Mouse (Mus musculus): ENCODE data around the gene Rps6kb2.
A peak's percentile ranks its signal among the peaks of the same experiment; 100 is the strongest.

The Rps6kb2 gene

DNA sequence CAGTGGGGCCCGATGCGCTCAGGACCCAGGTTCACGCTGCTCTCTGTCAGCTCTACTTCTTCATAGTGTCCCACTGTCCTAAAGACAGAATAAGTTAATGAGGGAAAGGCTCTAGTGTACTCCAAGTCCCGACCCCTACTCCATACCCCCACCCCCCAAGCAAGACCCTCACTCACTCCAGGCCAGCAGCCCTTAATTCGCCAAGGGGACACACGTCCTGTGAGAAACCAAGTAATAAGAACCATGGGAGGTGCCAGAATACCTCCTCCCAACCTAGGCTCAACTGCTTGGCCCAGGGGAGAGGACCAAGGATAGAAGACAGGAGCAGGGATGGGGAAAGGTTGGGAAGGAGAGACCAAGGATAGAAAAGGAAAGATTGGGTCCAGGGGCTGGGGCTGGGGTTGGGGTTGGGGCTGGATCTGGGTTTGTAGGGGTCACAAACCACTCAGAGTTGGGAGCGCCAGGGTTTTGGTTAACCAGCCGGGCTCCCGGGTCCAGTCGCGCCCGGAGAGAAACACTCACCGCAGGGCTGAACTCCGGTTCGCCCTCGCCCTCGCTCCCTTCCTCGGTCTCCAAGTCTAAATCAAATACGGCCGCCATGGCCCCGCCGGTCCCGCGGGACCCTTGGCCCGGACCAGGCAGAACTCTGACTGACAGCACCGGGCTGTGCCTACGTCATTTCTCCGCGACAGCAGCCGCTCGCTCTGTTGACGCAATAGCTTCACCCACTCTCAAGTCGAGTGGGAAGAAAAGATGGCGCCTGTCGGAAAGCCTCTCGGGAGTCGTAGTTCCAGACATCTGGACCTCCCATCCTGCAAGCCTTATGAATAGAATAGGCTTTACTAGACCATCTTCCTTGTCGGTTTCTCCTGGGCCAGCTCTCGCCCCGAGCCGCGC lies at the start of gene Rps6kb2:
TSS of gene Rps6kb2 (minus strand) at position 709 of the 897 bp plus-strand sequence.
- peak; percentile 98 for DNase-seq

GRCm38 (mm10) chr19:4211891-4212588 lies 48.9 kb upstream of the Rps6kb2 start:
- no peak for DNase-seq

GRCm38 (mm10) chr19:4208563-4208962 lies 45.4 kb upstream of the Rps6kb2 start:
- no peak for DNase-seq

- peak; percentile 83 for DNase-seq
Observed at GRCm38 (mm10) chr19:4206971-4207370, 43.8 kb upstream of the Rps6kb2 start.

GRCm38 (mm10) chr19:4204889-4205288 lies 41.7 kb upstream of the Rps6kb2 start:
- DNase-seq: no peak

DNA sequence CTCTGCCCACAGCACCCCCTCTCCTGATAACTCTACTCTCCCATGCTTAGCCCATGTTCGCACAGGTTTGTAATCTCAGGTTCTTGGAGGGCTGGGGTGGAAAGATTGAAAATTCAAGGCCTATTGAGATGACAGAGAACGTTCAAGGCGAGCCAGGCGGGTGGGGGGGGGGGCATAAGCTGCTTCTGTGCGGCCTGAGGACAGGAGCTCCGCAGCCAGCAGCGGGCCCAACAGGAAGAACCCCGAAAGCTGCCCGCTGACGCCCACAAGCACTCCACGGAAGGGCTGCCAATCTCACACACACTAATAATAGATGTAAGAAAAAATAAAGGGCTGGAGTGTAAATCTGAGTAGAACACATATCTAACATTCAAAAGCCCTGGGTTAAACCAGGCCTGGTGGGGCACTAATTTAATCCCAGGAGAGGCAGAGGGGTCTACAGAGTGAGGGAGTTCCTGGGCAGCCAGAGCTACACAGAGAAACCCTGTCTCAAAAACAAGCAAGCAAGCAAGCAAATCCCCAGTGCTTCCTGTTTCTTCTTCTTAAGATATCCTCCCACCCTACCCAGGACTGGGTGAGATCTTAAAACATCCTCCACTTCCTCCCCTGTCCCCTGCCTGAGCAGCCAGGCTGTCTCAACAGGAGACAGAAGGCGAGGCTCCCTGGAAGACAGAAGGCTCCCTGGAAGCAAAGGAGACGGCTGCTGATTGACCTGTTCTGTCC lies 40.6 kb upstream of the Rps6kb2 start:
- DNase-seq: no peak

GRCm38 (mm10) chr19:4203148-4203547 lies 40.0 kb upstream of the Rps6kb2 start:
- DNase-seq: no peak

GRCm38 (mm10) chr19:4202149-4202548 lies 39.0 kb upstream of the Rps6kb2 start:
- DNase-seq: no peak

DNA sequence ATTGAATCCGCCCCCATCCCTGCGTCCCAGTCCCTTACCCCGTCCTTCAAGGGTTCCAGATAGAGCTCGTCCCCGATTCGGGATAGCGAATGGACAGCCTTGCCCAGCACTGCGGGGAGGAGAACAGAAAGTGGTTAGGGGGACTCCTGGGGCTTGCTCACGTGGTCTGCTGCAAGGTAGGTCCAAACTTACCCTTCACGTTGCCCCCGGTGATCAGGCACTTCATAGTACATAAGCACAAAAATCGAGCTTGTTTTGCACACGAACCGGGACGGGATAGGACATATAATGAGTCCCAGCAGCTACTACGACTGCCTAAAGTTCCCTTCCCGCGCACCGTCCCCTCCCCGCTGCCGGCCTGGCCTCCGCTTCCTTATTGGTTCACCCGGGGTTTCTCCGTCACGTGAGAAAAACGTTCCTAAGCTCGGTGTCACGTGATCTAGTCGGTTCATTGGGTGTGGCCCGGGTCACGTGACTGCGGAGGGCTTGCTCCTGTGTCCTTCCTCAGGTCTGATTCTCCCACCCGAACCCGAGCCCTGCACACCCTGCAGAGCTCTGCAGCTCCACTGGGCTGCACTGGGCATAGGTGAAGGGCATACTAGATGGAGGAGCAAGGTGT lies 38.2 kb upstream of the Rps6kb2 start, which contains the start of gene Rad9a:
TSS of gene Rad9a (minus strand) at position 372 of the 619 bp plus-strand sequence.
- DNase-seq: peak; percentile 98

- no peak for DNase-seq
Observed at GRCm38 (mm10) chr19:4197180-4197579, 34.0 kb upstream of the Rps6kb2 start.

DNA sequence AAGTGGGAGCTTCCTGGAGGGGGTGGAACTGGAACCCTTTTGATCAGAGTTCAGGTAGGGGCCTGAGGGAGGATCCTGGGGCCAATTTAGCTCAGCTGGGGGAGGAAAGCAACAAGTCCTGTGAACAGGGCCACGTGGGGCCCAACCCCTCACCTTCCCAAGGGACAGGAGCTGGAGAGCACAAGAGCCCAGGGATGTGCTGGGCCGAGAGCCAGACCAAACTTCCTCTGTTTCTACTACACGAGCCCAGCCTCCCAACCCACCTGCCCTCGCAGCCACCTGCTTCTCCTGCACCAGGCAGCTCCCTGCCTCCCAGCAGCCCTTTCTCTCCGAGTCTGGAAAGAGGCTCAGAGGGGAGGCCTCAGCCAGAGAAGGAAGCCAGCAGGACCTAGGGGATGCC lies 33.4 kb upstream of the Rps6kb2 start:
- DNase-seq: no peak

GRCm38 (mm10) chr19:4196048-4196447 lies 32.9 kb upstream of the Rps6kb2 start:
- no peak for DNase-seq

DNA sequence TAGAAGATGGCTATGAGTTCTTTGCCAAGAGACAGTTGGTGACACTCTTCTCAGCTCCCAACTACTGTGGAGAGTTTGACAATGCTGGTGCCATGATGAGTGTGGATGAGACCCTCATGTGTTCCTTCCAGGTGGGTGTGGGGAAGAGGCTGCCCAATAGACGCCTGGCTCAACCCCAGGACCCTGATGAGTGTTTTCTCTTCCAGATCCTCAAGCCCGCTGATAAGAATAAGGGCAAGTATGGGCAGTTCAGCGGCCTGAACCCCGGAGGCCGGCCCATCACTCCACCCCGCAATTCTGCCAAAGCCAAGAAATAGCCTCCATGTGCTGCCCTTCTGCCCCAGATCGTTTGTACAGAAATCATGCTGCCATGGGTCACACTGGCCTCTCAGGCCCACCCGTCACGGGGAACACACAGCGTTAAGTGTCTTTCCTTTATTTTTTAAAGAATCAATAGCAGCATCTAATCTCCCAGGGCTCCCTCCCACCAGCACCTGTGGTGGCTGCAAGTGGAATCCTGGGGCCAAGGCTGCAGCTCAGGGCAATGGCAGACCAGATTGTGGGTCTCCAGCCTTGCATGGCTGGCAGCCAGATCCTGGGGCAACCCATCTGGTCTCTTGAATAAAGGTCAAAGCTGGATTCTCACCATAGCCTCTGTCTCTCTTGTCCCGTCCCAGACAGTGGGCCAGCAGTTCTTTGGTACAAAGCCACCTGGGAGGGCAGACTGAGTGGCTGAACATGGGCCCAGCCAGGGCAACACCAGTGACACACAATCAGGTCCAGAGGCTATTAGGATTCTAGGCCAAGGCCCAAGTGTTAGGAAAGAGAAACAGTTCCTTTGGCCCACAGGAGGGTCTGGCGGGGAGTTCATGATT lies 31.9 kb upstream of the Rps6kb2 start:
- DNase-seq: peak; percentile 20

- no peak for DNase-seq
Observed at GRCm38 (mm10) chr19:4194021-4194724, 31.0 kb upstream of the Rps6kb2 start.

GRCm38 (mm10) chr19:4193129-4193528 lies 30.0 kb upstream of the Rps6kb2 start:
- no peak for DNase-seq

DNA sequence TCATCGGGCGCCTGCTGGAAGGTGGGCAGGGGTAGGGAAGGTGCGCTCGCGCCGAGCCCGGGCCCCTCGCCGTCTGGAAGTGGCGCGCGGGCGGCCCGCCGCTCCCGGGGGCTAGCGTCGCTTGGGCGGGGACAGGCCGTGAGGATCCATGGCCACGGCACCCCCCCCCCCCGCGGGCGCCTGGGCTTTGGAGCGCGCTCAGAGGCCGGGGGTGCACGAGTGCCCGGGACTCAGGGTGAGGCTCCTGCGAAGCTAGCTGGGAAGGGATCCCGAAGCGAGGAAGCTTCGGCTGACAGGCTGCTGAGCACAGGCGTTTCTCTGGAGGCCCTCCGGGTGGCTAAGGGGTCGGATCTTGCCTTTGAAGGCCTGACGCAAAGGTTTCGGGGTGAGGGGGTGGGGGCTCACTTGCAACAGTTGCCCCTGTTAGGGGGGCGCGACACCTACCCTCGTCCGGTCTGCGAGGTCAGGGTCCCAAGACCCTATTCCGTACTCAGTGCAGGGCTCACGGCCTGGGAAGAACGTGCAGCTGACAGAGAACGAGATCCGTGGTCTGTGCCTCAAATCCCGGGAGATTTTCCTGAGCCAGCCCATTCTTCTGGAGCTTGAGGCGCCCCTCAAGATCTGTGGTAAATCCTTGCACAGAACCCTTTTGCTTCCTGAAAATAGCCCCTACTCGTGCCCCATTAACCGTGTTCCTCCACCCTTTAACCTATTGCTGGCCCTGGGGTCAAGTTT lies 29.3 kb upstream of the Rps6kb2 start:
- DNase-seq: no peak

GRCm38 (mm10) chr19:4191528-4192250 lies 28.5 kb upstream of the Rps6kb2 start, which contains the start of gene Ppp1ca:
Ppp1ca (plus strand) TSS chr19:4192065.
- peak; percentile 97 for DNase-seq

- DNase-seq: no peak
Observed at GRCm38 (mm10) chr19:4190831-4191334, 27.7 kb upstream of the Rps6kb2 start, which contains the start of gene Tbc1d10c. Tbc1d10c (minus strand) TSS chr19:4191284.

DNA sequence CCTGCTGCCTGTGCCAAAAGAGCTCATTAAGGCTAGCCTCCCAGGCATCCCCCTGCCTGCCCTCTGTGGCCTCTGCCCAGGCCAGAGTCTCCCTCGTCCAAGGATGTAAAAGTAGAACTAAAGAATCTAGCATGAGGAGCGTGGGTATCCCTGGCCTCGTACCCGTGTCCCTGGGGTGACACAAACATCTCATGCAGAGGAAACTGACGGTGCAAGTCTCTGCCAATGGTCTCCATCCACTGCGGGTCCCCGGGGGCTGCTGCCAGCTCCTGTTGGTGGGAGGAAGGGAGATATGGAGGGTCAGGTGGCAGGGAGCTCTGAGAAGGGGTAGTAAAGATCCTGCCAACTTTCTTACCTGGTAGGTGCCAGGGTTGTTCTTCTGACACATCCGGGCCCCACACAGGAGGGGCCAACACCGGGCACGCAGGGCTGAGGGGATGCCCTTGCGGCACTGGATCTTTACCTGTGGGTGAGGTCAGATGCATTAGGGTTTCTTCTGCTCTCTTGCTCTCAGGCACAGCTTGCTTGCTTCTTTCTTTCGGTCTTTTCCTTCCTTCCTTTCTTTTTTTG lies 26.0 kb upstream of the Rps6kb2 start:
- DNase-seq: no peak

Data from retina, postnatal 1 day (tissue).